Mouse (Mus musculus) R1 (cell line): ENCODE data around the gene Olfr1390.
"Not testable (repeated sequence)": the region's sequence is repeated elsewhere in the genome, so short reads cannot be mapped to it uniquely, and the experiment has no call there.

Experiments
- DNase-seq: peaks from one replicate; pipeline ENCODE4 v3.0.0-alpha.2; 2018; ENCODE audit warnings: low read depth, low spot score

Olfr1390 gene

DNA sequence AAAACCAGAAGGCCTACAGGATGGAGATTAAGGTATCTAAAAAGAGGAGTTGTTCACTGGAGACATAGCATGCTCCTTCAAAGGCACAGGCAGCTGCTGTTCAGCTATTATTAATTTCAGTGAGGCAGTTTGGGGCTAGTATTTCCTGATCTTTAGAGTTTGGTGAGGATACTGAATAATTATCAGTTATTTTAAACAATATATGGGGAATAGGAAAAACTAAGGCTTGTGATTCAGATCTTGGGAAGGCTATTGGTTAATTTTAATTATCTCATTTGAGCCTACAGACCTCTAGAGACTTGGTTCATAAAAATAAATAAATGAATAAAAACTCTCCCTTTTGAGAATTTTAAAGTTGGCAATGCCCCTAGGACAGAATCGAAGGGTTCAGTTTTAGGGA is at the start of gene Olfr1390:
Olfr1390 (plus strand) TSS at position 301 of the 400 bp plus-strand sequence.
- no peak for DNase-seq

- no peak for DNase-seq
These were observed 47.7 kb upstream of the Olfr1390 start for GRCm38 (mm10) chr11:49287251-49287650.

DNA sequence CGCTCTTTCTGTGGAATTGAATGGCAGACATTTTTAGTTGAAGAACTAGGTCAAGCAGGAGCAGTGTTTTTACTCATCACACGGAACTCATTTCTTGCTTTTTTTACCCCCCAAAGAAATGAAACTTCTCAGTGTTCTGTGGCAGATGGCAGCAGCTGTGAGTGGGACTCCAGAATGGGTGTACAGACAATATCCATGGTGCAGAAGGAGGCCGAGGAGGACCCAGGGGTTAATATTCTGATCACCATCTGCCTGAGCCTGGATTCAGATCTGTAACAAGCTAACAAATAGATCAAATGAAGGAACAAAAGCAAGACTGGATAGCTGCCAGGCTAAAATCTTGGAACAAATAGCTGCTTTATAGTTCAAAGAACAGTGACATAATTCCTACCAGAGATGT is 42.2 kb upstream of the Olfr1390 start:
- DNase-seq: no peak

- DNase-seq: no peak
These were observed 30.5 kb upstream of the Olfr1390 start, which contains the start of gene Olfr10 for GRCm38 (mm10) chr11:49304441-49304840. Gene Olfr10 (plus strand): TSS chr11:49304741.

DNA sequence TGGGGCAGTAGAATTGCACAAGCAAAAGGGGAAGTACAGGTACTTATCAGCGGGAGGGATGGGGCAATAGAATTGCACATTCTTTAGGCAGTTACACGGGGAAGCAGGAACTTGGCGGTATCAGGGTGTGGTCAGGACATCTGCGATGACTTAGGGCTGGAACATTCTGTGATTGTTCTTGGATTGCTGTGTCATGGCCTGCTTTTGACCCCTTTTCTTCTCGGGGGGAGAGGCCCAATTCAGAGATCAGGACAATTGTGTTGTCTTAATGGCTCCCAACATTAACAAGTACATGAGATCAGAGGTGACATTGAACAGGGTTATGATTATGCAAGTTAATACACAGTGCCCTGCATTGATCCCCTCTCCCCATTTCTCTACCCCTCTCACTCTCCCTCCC is 26.4 kb upstream of the Olfr1390 start:
- peak; percentile 67 for DNase-seq

GRCm38 (mm10) chr11:49322442-49322841 is 12.5 kb upstream of the Olfr1390 start, which contains the start of gene Olfr1391:
Gene Olfr1391 (plus strand): TSS chr11:49322742.
- no peak for DNase-seq

GRCm38 (mm10) chr11:49326726-49327125 is 8.3 kb upstream of the Olfr1390 start:
- no peak for DNase-seq

- no peak for DNase-seq
These were observed 5.3 kb upstream of the Olfr1390 start for GRCm38 (mm10) chr11:49329686-49330085.

DNA sequence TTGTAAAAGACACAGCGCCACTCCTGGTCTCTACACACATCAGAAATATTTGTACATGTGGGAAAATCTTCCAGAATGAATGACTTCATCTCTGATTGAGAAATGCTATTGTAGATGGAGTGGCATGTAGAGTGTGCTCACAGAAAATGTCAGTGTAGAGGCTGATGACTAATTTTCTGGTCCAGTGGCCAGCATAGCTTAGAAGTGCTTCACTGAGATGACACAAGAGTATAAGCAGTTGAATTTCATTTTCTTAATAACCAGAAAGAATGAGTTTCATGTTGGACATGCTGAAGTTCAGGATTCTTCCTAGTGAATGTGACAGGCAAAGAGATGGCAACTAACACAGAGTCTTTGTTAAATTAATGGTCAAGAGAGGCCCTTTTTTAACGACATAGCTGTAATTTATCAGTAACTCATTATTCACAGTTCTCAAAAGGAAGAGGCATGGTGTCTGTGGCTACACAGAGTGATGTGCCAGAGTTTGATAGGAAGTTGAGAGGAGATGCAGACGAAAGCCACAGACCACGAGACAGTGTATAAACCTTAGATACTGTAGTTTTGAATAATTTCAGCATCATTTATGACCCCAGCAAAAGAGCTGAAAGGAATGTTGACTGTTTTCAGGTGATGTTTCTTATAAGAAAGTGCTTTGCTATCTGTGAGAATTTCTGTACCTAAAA is 2.3 kb downstream of the Olfr1390 start:
- no peak for DNase-seq

DNA sequence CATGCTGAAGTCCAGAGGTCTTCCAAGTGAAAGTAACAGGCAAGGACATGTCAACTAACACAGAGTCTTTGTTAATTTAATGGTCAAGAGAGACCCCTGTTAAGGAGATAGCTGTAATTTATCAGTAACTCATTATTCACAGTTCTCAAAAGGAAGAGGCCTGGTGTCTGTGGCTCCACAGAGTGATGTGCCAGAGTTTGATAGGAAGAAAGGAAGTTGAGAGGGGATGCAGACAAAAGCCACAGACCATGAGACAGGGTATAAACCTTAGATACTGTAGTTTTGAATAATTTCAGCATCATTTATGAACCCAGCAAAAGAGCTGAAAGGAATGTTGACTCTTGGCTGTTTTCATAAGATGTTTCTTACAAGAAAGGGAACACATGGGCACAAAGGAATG is 48.1 kb downstream of the Olfr1390 start:
- DNase-seq: no peak

DNA sequence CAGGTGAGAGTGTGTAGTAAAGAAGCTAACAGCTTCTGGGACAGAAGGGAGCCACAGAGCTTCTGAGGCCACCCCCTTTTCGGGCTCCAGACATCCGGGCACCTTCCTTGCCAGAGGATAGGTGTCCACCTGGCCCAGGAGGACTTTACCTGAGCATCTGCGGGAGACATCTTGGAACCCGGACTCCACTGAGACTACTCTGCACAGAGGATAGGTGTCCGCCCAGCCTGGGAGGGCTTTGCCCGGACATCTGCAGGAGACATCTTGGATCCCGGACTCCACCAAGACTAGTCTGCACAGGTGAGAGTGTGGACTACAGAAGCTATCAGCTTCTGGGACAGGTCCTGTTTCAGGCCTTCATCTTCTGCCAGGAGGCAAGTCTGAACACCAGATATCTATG is 51.1 kb downstream of the Olfr1390 start:
- not testable (repeated sequence) for DNase-seq
